Mouse (Mus musculus): ENCODE results near the gene Sec31b.

GRCm38 (mm10) chr19:44510534-44511175, 35.0 kb downstream of the Sec31b start:
- TF ChIP-seq CHD2 (IDR thresholded peaks at IDR 0.05; ENCODE audit: low read length) (no peak), CHD1 (IDR thresholded peaks at IDR 0.05; ENCODE audit: low read depth, low read length) (no peak), CTCF (IDR thresholded peaks at IDR 0.05 in 2 of 3, conservative IDR thresholded peaks at IDR 0.05 in 1 of 3; ENCODE audit: control insufficient read depth in 1 of 3, insufficient read depth in 1 of 3, low read depth in 2 of 3, low read length in 3 of 3, poor library complexity in 1 of 3, severe bottlenecking in 1 of 3) (no peak), POLR2A (IDR thresholded peaks at IDR 0.05; ENCODE audit: control insufficient read depth in 1 of 2, insufficient read depth in 1 of 2, low read depth in 1 of 2, low read length in 2 of 2, poor library complexity in 1 of 2) (no peak), ZC3H11A (IDR thresholded peaks at IDR 0.05; ENCODE audit: low read depth, low read length) (no peak), SMC3 (IDR thresholded peaks at IDR 0.05; ENCODE audit: low read depth, low read length) (no peak), POLR2AphosphoS2 (IDR thresholded peaks at IDR 0.05; ENCODE audit: low read length) (no peak), GATA1 (IDR thresholded peaks at IDR 0.05; ENCODE audit: low read depth, low read length) (no peak), ZNF384 (IDR thresholded peaks at IDR 0.05; ENCODE audit: low read depth, low read length) (no peak), RCOR1 (IDR thresholded peaks at IDR 0.05; ENCODE audit: low read depth, low read length) (no peak), JUND (IDR thresholded peaks at IDR 0.05; ENCODE audit: low read depth, low read length) (no peak)

Measured in MEL (cell line).